Mouse (Mus musculus) hindbrain, embryonic 13.5 days (tissue): ENCODE measurements around the gene Cfap161. TPM values are rescaled to one million over a fixed set of nuclear protein-coding genes. Genes with fewer than 3 reads are reported as not detected.

ENCODE experiments used
- ATAC-seq: fragments of 200-750 bp; cut with Nextera tagmentation; 2 replicates; pipeline ENCODE4 v1.8.0; 2017; ENCODE audit warnings: moderate TSS enrichment; ENCODE audit not compliant: low FRiP score
- H3K27ac ChIP-seq: fragments of 300-500 bp; sonication (generic); 2 replicates; pipeline ENCODE4 v1.5.1; 2015; ENCODE audit warnings: inconsistent platforms, mild to moderate bottlenecking, moderate library complexity
- H3K27me3 ChIP-seq: fragments of 300-500 bp; sonication (generic); 2 replicates; pipeline ENCODE4 v1.6.1; 2015; ENCODE audit warnings: mild to moderate bottlenecking, inconsistent platforms
- H3K36me3 ChIP-seq: fragments of 300-500 bp; sonication (generic); 2 replicates; pipeline ENCODE4 v1.6.1; 2015; ENCODE audit warnings: mild to moderate bottlenecking, inconsistent platforms
- H3K4me1 ChIP-seq: fragments of 300-500 bp; sonication (generic); replicated peaks from 2 replicates; pipeline ENCODE4 v1.6.1; 2015; ENCODE audit warnings: inconsistent platforms
- H3K4me2 ChIP-seq: fragments of 300-500 bp; sonication (generic); 2 replicates; pipeline ENCODE4 v1.6.1; 2015; ENCODE audit warnings: inconsistent platforms, mild to moderate bottlenecking, moderate library complexity
- H3K4me3 ChIP-seq: fragments of 300-500 bp; sonication (generic); 2 replicates; pipeline ENCODE4 v1.5.1; 2015; ENCODE audit warnings: mild to moderate bottlenecking, inconsistent platforms
- H3K9ac ChIP-seq: fragments of 300-500 bp; sonication (generic); 2 replicates; pipeline ENCODE4 v1.6.1; 2015; ENCODE audit warnings: mild to moderate bottlenecking, inconsistent platforms
- H3K9me3 ChIP-seq: fragments of 300-500 bp; sonication (generic); 2 replicates; pipeline ENCODE4 v1.6.1; 2016; ENCODE audit warnings: inconsistent platforms
- WGBS: fragments of 180-500 bp; shearing (Covaris S2); methylation state at CpG from one replicate; pipeline ENCODE4 v1.1.7; 2015; 5-methylcytosine and 5-hydroxymethylcytosine counted together
- polyA plus RNA-seq: library from polyadenylated mRNA; unstranded; fragments of >200 nt; fragmentation: Nextera tagmentation; extraction: Ambion mirVana; gene quantifications from 2 replicates; pipeline ENCODE4 v1.2.1, GENCODE M21; 2015

The Cfap161 gene
- polyA plus RNA-seq, 1 experiment from 2014 or later, result 1.6 TPM

GRCm38 (mm10) chr7:83736341-83737115 lies 58.2 kb downstream of the Cfap161 start:
- 77% methylated on average over 6 of the region's 6 CpGs for WGBS

GRCm38 (mm10) chr7:83735108-83735781 lies 59.4 kb downstream of the Cfap161 start:
- Histone ChIP-seq H3K9me3 (no peaks in the 10 kb centered on the region), H3K4me1 (0 out of 2 replicates have a peak, but pooled peaks cover 3% of the 10 kb centered on the region), H3K36me3 (no peaks in the 10 kb centered on the region), H3K27ac (no peak overlapping the region), H3K4me3 (no peak overlapping the region), H3K9ac (no peak overlapping the region), H3K27me3 (no peaks in the 10 kb centered on the region), H3K4me2 (no peak overlapping the region)
- ATAC-seq, result no peak
- WGBS, result 91% methylated on average over 7 of the region's 7 CpGs

More at GRCm38 (mm10) chr7:83736341-83737115, 58.2 kb downstream of the Cfap161 start:
- Histone ChIP-seq H3K9ac (no peak overlapping the region), H3K27me3 (no peaks in the 10 kb centered on the region), H3K27ac (no peak overlapping the region), H3K4me3 (no peak overlapping the region), H3K9me3 (no peaks in the 10 kb centered on the region), H3K36me3 (no peaks in the 10 kb centered on the region), H3K4me1 (0 out of 2 replicates have a peak, but pooled peaks cover 3% of the 10 kb centered on the region), H3K4me2 (no peak overlapping the region)
- no peak for ATAC-seq

GRCm38 (mm10) chr7:83734671-83735082 lies 60.0 kb downstream of the Cfap161 start:
- no peak for ATAC-seq
- 56% methylated on average over 6 of the region's 6 CpGs for WGBS
- no peak overlapping the region for H3K9ac ChIP-seq
- H3K27ac ChIP-seq, result no peak overlapping the region
- no peak overlapping the region for H3K4me3 ChIP-seq
- no peaks in the 10 kb centered on the region for H3K9me3 ChIP-seq
- H3K36me3 ChIP-seq, result no peaks in the 10 kb centered on the region
- H3K27me3 ChIP-seq, result no peaks in the 10 kb centered on the region
- H3K4me2 ChIP-seq, result no peak overlapping the region
- 0 out of 2 replicates have a peak, but pooled peaks cover 3% of the 10 kb centered on the region for H3K4me1 ChIP-seq

DNA sequence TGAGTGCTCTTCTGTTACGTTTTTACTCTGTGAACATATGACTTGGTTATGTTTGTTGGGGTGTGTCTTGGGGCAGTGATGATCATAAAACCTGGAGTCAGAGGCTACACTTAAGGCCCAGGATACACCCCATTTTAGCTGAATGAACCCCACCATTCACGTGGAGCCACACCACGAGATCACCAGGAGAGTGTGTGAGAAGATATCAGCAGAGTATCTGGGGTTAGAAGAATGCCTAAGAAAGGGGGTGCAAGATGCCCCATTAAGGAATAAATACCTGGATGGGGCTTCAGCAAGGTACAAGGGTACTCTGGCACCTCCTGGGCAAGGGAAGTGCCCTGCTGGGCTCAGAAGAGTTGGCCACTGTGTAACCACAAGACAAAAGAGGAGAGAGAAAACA lies 60.4 kb downstream of the Cfap161 start:
- ATAC-seq, result no peak
- H3K36me3 ChIP-seq, result no peaks in the 10 kb centered on the region
- H3K9me3 ChIP-seq, result no peaks in the 10 kb centered on the region
- no peak overlapping the region for H3K9ac ChIP-seq
- 85% methylated on average over 3 of the region's 3 CpGs for WGBS
- no peaks in the 10 kb centered on the region for H3K27me3 ChIP-seq
- no peak overlapping the region for H3K4me3 ChIP-seq
- H3K4me2 ChIP-seq, result no peak overlapping the region
- no peak overlapping the region for H3K27ac ChIP-seq
- 0 out of 2 replicates have a peak, but pooled peaks cover 3% of the 10 kb centered on the region for H3K4me1 ChIP-seq

DNA sequence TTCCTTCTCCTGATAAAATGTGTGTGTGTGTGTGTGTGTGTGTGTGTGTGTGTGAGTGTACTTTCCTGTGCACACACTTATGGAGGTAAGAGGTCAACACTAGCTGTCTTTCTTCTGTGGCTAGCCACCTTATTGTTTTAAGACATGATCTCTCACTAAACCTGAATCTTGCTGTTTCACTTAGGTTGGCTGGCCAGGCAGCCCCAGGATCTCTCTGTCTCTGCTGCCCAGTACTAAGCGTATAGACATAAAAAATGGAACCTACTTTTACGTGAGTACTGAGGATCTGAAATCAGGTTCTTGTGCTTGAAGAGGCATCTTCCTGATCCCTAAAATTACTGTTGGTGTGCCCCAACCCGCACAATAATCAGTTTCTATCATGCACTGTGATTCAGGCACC lies 61.9 kb downstream of the Cfap161 start:
- WGBS, result 96% methylated on average over 3 of the region's 3 CpGs
- no peak overlapping the region for H3K4me3 ChIP-seq
- no peaks in the 10 kb centered on the region for H3K27me3 ChIP-seq
- no peak for ATAC-seq
- H3K4me2 ChIP-seq, result no peak overlapping the region
- no peaks in the 10 kb centered on the region for H3K36me3 ChIP-seq
- no peak overlapping the region for H3K9ac ChIP-seq
- 0 out of 2 replicates have a peak, but pooled peaks cover 3% of the 10 kb centered on the region for H3K4me1 ChIP-seq
- no peaks in the 10 kb centered on the region for H3K9me3 ChIP-seq
- no peak overlapping the region for H3K27ac ChIP-seq

DNA sequence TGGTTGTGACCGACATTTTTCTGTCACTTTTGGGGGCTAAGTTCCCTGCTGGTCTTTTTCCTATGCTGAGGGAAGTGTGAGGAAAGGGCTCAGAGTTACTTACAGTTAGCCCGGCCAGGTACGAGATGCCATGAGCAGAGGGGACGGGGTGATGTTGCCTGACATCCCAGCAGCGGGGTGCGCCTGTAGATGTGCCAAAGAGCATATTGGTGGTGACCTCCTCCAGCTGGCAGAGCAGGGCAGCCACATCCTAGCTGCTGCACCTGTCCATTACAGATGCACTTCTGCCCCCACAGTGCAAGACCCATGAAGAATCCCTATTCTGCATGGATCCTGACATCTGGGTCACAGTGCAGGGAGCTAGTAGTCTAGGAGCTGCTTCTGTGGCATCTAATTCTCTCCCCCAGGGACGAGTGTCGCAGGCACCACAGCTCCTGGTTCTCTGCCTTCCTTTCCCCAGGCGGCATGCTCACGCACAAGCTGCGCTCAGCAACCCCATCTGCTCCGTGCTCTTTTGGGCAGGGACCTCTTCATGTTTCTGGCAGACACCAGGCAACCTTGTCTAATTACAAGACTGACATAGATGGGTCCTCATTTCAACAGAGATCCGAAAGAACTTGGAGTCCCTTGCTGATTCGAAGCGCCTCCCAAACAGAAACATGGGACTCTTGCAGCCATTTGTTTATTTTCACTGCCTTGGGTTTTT lies 62.6 kb downstream of the Cfap161 start:
- H3K36me3 ChIP-seq, result no peaks in the 10 kb centered on the region
- H3K9me3 ChIP-seq, result no peaks in the 10 kb centered on the region
- ATAC-seq, result no peak
- H3K4me1 ChIP-seq, result 0 out of 2 replicates have a peak, but pooled peaks cover 3% of the 10 kb centered on the region
- H3K4me2 ChIP-seq, result no peak overlapping the region
- H3K27me3 ChIP-seq, result no peaks in the 10 kb centered on the region
- 77% methylated on average over 15 of the region's 15 CpGs for WGBS
- H3K27ac ChIP-seq, result no peak overlapping the region
- H3K9ac ChIP-seq, result no peak overlapping the region
- no peak overlapping the region for H3K4me3 ChIP-seq

GRCm38 (mm10) chr7:83731297-83731696 lies 63.4 kb downstream of the Cfap161 start:
- WGBS, result 90% methylated on average over 6 of the region's 6 CpGs

DNA sequence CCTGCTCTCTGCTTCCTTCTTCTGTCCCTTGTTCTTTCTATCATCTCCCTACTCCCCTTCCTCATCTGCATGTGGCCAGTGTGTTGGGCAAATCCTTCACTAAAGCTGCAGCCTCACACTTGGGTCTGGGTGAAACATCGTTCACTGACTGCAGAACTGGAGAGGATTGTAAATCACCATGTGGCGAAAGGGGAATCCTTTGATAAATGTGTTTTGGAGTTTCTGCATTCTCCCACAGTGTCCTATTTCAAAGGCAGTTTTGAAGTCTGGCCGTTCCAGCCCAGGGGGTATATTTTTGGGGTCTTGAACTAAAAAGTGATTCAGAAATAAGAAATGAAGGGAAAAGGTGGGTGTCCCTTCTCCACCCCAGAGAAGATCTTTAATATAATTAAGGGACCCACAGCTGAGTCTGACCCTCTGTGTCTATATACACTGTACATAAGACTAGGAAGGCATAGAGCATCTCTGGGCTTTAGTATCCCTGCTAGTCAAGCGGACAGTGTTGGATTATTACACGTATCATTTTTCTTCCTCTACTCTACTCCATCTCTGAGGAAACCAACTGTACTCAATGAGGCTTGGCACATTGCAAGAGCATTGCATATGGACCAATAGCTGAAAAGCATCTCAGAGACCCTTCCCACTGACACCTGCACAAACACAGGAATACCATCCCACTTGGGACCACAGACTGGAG lies 67.6 kb downstream of the Cfap161 start:
- H3K4me3 ChIP-seq, result no peak overlapping the region
- no peak overlapping the region for H3K27ac ChIP-seq
- ATAC-seq, result no peak
- no peak overlapping the region for H3K9ac ChIP-seq
- WGBS, result 79% methylated on average over 5 of the region's 5 CpGs
- 0 out of 2 replicates have a peak, but pooled peaks cover under 1% of the 10 kb centered on the region for H3K4me1 ChIP-seq
- no peaks in the 10 kb centered on the region for H3K36me3 ChIP-seq
- no peaks in the 10 kb centered on the region for H3K27me3 ChIP-seq
- no peaks in the 10 kb centered on the region for H3K9me3 ChIP-seq
- H3K4me2 ChIP-seq, result no peak overlapping the region

More at GRCm38 (mm10) chr7:83731297-83731696, 63.4 kb downstream of the Cfap161 start:
- Histone ChIP-seq H3K36me3 (no peaks in the 10 kb centered on the region), H3K27me3 (no peaks in the 10 kb centered on the region), H3K9ac (no peak overlapping the region), H3K9me3 (no peaks in the 10 kb centered on the region), H3K4me3 (no peak overlapping the region), H3K4me2 (no peak overlapping the region), H3K27ac (no peak overlapping the region), H3K4me1 (0 out of 2 replicates have a peak, but pooled peaks cover 3% of the 10 kb centered on the region)
- ATAC-seq, result no peak

- Histone ChIP-seq H3K4me3 (no peak overlapping the region), H3K9me3 (no peaks in the 10 kb centered on the region), H3K4me2 (no peak overlapping the region), H3K4me1 (no peaks in the 10 kb centered on the region), H3K9ac (no peak overlapping the region), H3K27ac (no peak overlapping the region), H3K27me3 (no peaks in the 10 kb centered on the region), H3K36me3 (no peaks in the 10 kb centered on the region)
- ATAC-seq, result no peak
These were observed 68.9 kb downstream of the Cfap161 start for GRCm38 (mm10) chr7:83725801-83726200.

DNA sequence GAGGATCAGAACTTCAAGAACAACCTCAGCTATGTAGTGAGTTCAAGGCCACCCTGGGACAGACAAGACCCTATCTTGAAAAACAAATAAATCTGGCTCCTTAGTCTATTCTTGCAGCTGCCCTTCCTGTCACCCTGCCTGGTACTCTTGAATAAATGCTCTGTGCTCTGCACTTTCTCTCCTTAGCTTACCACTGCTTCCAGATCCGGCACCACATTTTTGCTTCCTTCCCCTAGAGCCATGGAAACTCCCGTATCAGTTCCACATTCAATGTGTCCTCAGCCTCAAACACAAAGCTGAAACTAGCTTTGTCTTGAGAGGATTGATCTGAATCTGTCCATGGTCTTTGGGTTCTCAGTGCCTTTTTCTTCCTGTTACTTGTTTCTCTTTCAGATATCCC lies 70.1 kb downstream of the Cfap161 start:
- no peaks in the 10 kb centered on the region for H3K4me1 ChIP-seq
- H3K4me3 ChIP-seq, result no peak overlapping the region
- no peak for ATAC-seq
- no peaks in the 10 kb centered on the region for H3K36me3 ChIP-seq
- WGBS, result 59% methylated on average over 2 of the region's 2 CpGs
- no peaks in the 10 kb centered on the region for H3K9me3 ChIP-seq
- H3K9ac ChIP-seq, result no peak overlapping the region
- no peak overlapping the region for H3K27ac ChIP-seq
- H3K27me3 ChIP-seq, result no peaks in the 10 kb centered on the region
- no peak overlapping the region for H3K4me2 ChIP-seq
